Mouse (Mus musculus) hindbrain, postnatal 0 days (tissue): ENCODE measurements at regions not wholly inside any gene's neighbourhood (a gene's known extent, or its start where the extent isn't known, plus 50 kb on each side); places are given as distances from the start of the nearest gene placed in this dataset.

Experiments used
- ATAC-seq: fragments of 200-750 bp; cut with Nextera tagmentation; 2 replicates; pipeline ENCODE4 v1.8.0; 2017; ENCODE audit warnings: mild to moderate bottlenecking, moderate TSS enrichment, moderate library complexity
- DNase-seq: peaks from one replicate; pipeline ENCODE4 v3.0.0-alpha.2; 2015; ENCODE audit warnings: low spot score
- H3K27ac ChIP-seq: fragments of 300-500 bp; sonication (generic); 2 replicates; pipeline ENCODE4 v1.5.1; 2014; ENCODE audit warnings: mild to moderate bottlenecking
- H3K27me3 ChIP-seq: fragments of 300-500 bp; sonication (generic); 2 replicates; pipeline ENCODE4 v1.6.1; 2014; ENCODE audit warnings: low read length, mixed read lengths; ENCODE audit not compliant: insufficient read depth
- H3K36me3 ChIP-seq: fragments of 300-500 bp; sonication (generic); 2 replicates; pipeline ENCODE4 v1.6.1; 2014; ENCODE audit warnings: low read length, mixed read lengths; ENCODE audit not compliant: insufficient read depth
- H3K4me1 ChIP-seq: fragments of 300-500 bp; sonication (generic); 2 replicates; pipeline ENCODE4 v1.6.1; 2014; ENCODE audit warnings: antibody characterized with exemption, low read length, mixed read lengths; ENCODE audit not compliant: insufficient read depth
- H3K4me2 ChIP-seq: fragments of 300-500 bp; sonication (generic); 2 replicates; pipeline ENCODE4 v1.6.1; 2014; ENCODE audit warnings: low read depth, mild to moderate bottlenecking, low read length, moderate library complexity, mixed read lengths
- H3K4me3 ChIP-seq: fragments of 300-500 bp; sonication (generic); 2 replicates; pipeline ENCODE4 v1.5.1; 2014; ENCODE audit warnings: low read length
- H3K9ac ChIP-seq: fragments of 300-500 bp; sonication (generic); replicated peaks from 2 replicates; pipeline ENCODE4 v1.6.1; 2014; ENCODE audit warnings: mild to moderate bottlenecking, low read length, moderate library complexity, mixed read lengths
- H3K9me3 ChIP-seq: fragments of 300-500 bp; sonication (generic); 2 replicates; pipeline ENCODE4 v1.6.1; 2016; ENCODE audit warnings: low read length, mixed read lengths
- CTCF ChIP-seq: IDR thresholded peaks from 2 replicates; pipeline ENCODE4 v1.5.1; 2016; ENCODE audit warnings: antibody characterized with exemption, control low read depth, low read depth
- WGBS: fragments of 180-500 bp; shearing (Covaris S2); extraction: QIAGEN DNeasy Blood & Tissue Kit; methylation state at CpG from one replicate; pipeline ENCODE4 v1.1.7; 2014; 5-methylcytosine and 5-hydroxymethylcytosine counted together

- TF ChIP-seq CTCF = no peak
- H3K4me2 ChIP-seq = no peak overlapping the region
- no peak overlapping the region for H3K27ac ChIP-seq
- ATAC-seq (no peak), DNase-seq (no peak)
- no peaks in the 10 kb centered on the region for H3K27me3 ChIP-seq
- no peaks in the 10 kb centered on the region for H3K9me3 ChIP-seq
- no peaks in the 10 kb centered on the region for H3K36me3 ChIP-seq
- H3K4me3 ChIP-seq = no peak overlapping the region
- H3K4me1 ChIP-seq = no peaks in the 10 kb centered on the region
- WGBS = 40% methylated on average over 1 of the region's 1 CpGs
- no peak overlapping the region for H3K9ac ChIP-seq
Observed at GRCm38 (mm10) chr17:84118781-84119180, 69.0 kb downstream of the Zfp36l2 start.

GRCm38 (mm10) chr17:84118271-84118670 is 69.5 kb downstream of the Zfp36l2 start:
- TF ChIP-seq CTCF = no peak
- no peaks in the 10 kb centered on the region for H3K4me1 ChIP-seq
- H3K27ac ChIP-seq = no peak overlapping the region
- H3K36me3 ChIP-seq = no peaks in the 10 kb centered on the region
- no peak overlapping the region for H3K4me2 ChIP-seq
- H3K9ac ChIP-seq = no peak overlapping the region
- H3K27me3 ChIP-seq = no peaks in the 10 kb centered on the region
- ATAC-seq (no peak), DNase-seq (no peak)
- H3K9me3 ChIP-seq = no peaks in the 10 kb centered on the region
- H3K4me3 ChIP-seq = no peak overlapping the region
- 87% methylated on average over 4 of the region's 4 CpGs for WGBS

- Histone ChIP-seq H3K4me1 (no peaks in the 10 kb centered on the region), H3K36me3 (no peaks in the 10 kb centered on the region), H3K27me3 (no peaks in the 10 kb centered on the region), H3K9me3 (no peaks in the 10 kb centered on the region), H3K27ac (no peak overlapping the region), H3K9ac (no peak overlapping the region), H3K4me2 (no peak overlapping the region), H3K4me3 (no peak overlapping the region)
- DNase-seq (no peak), ATAC-seq (no peak)
- TF ChIP-seq CTCF = no peak
- 88% methylated on average over 1 of the region's 1 CpGs for WGBS
Observed at GRCm38 (mm10) chr17:84117756-84118155, 70.0 kb downstream of the Zfp36l2 start.

GRCm38 (mm10) chr17:84116340-84117279 is 71.1 kb downstream of the Zfp36l2 start:
- DNase-seq (no peak), ATAC-seq (no peak)
- H3K27me3 ChIP-seq = no peaks in the 10 kb centered on the region
- H3K27ac ChIP-seq = no peak overlapping the region
- H3K4me1 ChIP-seq = no peaks in the 10 kb centered on the region
- no peaks in the 10 kb centered on the region for H3K9me3 ChIP-seq
- TF ChIP-seq CTCF = no peak
- H3K9ac ChIP-seq = no peak overlapping the region
- H3K4me3 ChIP-seq = no peak overlapping the region
- no peak overlapping the region for H3K4me2 ChIP-seq
- 81% methylated on average over 17 of the region's 17 CpGs for WGBS
- H3K36me3 ChIP-seq = no peaks in the 10 kb centered on the region

GRCm38 (mm10) chr17:84115957-84116339 is 71.8 kb downstream of the Zfp36l2 start:
- DNase-seq = peak; percentile 54
- 32% methylated on average over 3 of the region's 3 CpGs for WGBS
- Histone ChIP-seq H3K27me3 (no peaks in the 10 kb centered on the region), H3K4me3 (no peak overlapping the region), H3K27ac (no peak overlapping the region), H3K36me3 (no peaks in the 10 kb centered on the region), H3K4me1 (no peaks in the 10 kb centered on the region), H3K4me2 (no peak overlapping the region), H3K9ac (no peak overlapping the region), H3K9me3 (no peaks in the 10 kb centered on the region)
- 0 out of 2 replicates have a peak, but pooled peaks have one; percentile 28 for ATAC-seq
- TF ChIP-seq CTCF = no peak

GRCm38 (mm10) chr17:84115133-84115532 is 72.6 kb downstream of the Zfp36l2 start:
- WGBS = 71% methylated on average over 8 of the region's 8 CpGs

More at GRCm38 (mm10) chr17:84115133-84115532, 72.6 kb downstream of the Zfp36l2 start:
- Histone ChIP-seq H3K27me3 (no peaks in the 10 kb centered on the region), H3K4me1 (no peaks in the 10 kb centered on the region), H3K9me3 (no peaks in the 10 kb centered on the region), H3K36me3 (no peaks in the 10 kb centered on the region), H3K27ac (no peak overlapping the region), H3K4me2 (no peak overlapping the region), H3K9ac (no peak overlapping the region), H3K4me3 (no peak overlapping the region)
- no peak for DNase-seq
- ATAC-seq = no peak
- no peak for TF ChIP-seq CTCF
